ENCODE assay signal across 8 mouse cellular contexts in genomic region chr12:100106275-100106895, GRCm38 (mm10). TPM values are rescaled to one million over a fixed set of nuclear protein-coding genes. Genes with fewer than 3 reads are reported as not detected.
DNase-seq lines count a peak whose midpoint lies in the region; ATAC-seq lines count a peak whose summit lies in the region.

No protein-coding gene starts in this region.

- H3K36me3 ChIP-seq in embryonic facial prominence, embryonic 10.5 days (replicated peaks): peaks cover 2% of the 10 kb centered on the region
- no peaks in the 10 kb centered on the region for H3K36me3 ChIP-seq in heart, embryonic 15.5 days

- no peak overlapping the region for H3K9ac ChIP-seq in heart, embryonic 15.5 days

- H3K9me3 ChIP-seq in embryonic facial prominence, embryonic 10.5 days: no peaks in the 10 kb centered on the region
- H3K9me3 ChIP-seq in heart, embryonic 15.5 days (replicated peaks): no peaks in the 10 kb centered on the region

- H3K4me1 ChIP-seq in embryonic facial prominence, embryonic 10.5 days: peaks cover 25% of the 10 kb centered on the region
- peaks cover 13% of the 10 kb centered on the region for H3K4me1 ChIP-seq in heart, embryonic 15.5 days (replicated peaks)

- no peaks in the 10 kb centered on the region for H3K27me3 ChIP-seq in embryonic facial prominence, embryonic 10.5 days (replicated peaks; ENCODE audit: low read depth, poor library complexity, severe bottlenecking)
- no peaks in the 10 kb centered on the region for H3K27me3 ChIP-seq in heart, embryonic 15.5 days

- H3K4me3 ChIP-seq in embryonic facial prominence, embryonic 10.5 days: no peak overlapping the region
- no peak overlapping the region for H3K4me3 ChIP-seq in heart, embryonic 15.5 days

- DNase-seq in adrenal gland, adult 18-20 months (ENCODE audit: low spot score in 2 of 2): peak; percentile 67 to 73
- peak; percentile 77 for DNase-seq in embryonic facial prominence, embryonic 10.5 days (ENCODE audit: low spot score)
- peak; percentile 75 for DNase-seq in large intestine, adult 2 months (ENCODE audit: low read depth, low spot score)
- DNase-seq in lung, postnatal 10 days: peak; percentile 88
- DNase-seq in retina, postnatal 1 day: peak; percentile 89
- peak; percentile 64 to 74 for DNase-seq in thymus, postnatal 36 days

- WGBS in embryonic facial prominence, embryonic 10.5 days: 14% methylated on average over 20 of the region's 20 CpGs
- 12% methylated on average over 20 of the region's 20 CpGs for WGBS in heart, embryonic 15.5 days
- WGBS in large intestine, adult 2 months: 9% methylated on average over 20 of the region's 20 CpGs

- ATAC-seq in CD4-positive, CD25-positive, alpha-beta regulatory T cell, adult 4 months: peak; percentile 37
- ATAC-seq in heart, embryonic 15.5 days (replicated peaks; ENCODE audit: insufficient number of reproducible peaks, insufficient read depth, low FRiP score, low read depth): no peak

- H3K27ac ChIP-seq in embryonic facial prominence, embryonic 10.5 days (replicated peaks): no peak overlapping the region
- H3K27ac ChIP-seq in heart, embryonic 15.5 days: no peak overlapping the region

- peak overlapping the region; percentile 44 for H3K4me2 ChIP-seq in heart, embryonic 15.5 days

RNA-seq across cellular contexts. Expression of gene Psmc1, which starts 3.6 kb away (rescaled TPM):
- polyA plus RNA-seq in CD4-positive, CD25-positive, alpha-beta regulatory T cell, adult 4 months (2017; shearing (Covaris generic)): 100 to 1,000 TPM; 190 to 201 TPM
- 100 to 1,000 TPM; 185 to 265 TPM for total RNA-seq in adrenal gland, adult 18-20 months (2021)
- polyA plus RNA-seq in embryonic facial prominence, embryonic 10.5 days (2016; fragmentation: Nextera tagmentation; extraction: Ambion mirVana): 392 and 405 TPM in 2 replicates
- polyA plus RNA-seq in heart, embryonic 15.5 days (2015; fragmentation: Nextera tagmentation; extraction: Ambion mirVana): 173 and 182 TPM in 2 replicates
- 41.6 and 42.8 TPM in 2 replicates for polyA plus RNA-seq in large intestine, adult 2 months (2012; rRNA removed)

RNA-seq across cellular contexts. Expression of gene Nrde2, which starts 53.1 kb away (rescaled TPM):
- 10 to 100 TPM; 12.6 to 23.3 TPM for polyA plus RNA-seq in CD4-positive, CD25-positive, alpha-beta regulatory T cell, adult 4 months (2017; shearing (Covaris generic))
- 10 to 100 TPM in 1 of 2 experiments, 1 to 10 TPM in 1; 8.9 to 14.8 TPM for total RNA-seq in adrenal gland, adult 18-20 months (2021)
- polyA plus RNA-seq in embryonic facial prominence, embryonic 10.5 days (2016; fragmentation: Nextera tagmentation; extraction: Ambion mirVana): 16.0 and 16.2 TPM in 2 replicates
- 7.6 and 9.0 TPM in 2 replicates for polyA plus RNA-seq in heart, embryonic 15.5 days (2015; fragmentation: Nextera tagmentation; extraction: Ambion mirVana)
- 5.1 and 8.4 TPM in 2 replicates for polyA plus RNA-seq in large intestine, adult 2 months (2012; rRNA removed)
